Mouse (Mus musculus): ENCODE results near the gene Gm21762. TPM values are rescaled to one million over a fixed set of nuclear protein-coding genes. Genes with fewer than 3 reads are reported as not detected.
"Not testable (repeated sequence)": the region's sequence is repeated elsewhere in the genome, so short reads cannot be mapped to it uniquely, and the experiment has no call there.

The Gm21762 gene
- polyA plus RNA-seq (2016; fragmentation: Nextera tagmentation; extraction: Ambion mirVana), result not detected in 2 replicates

DNA sequence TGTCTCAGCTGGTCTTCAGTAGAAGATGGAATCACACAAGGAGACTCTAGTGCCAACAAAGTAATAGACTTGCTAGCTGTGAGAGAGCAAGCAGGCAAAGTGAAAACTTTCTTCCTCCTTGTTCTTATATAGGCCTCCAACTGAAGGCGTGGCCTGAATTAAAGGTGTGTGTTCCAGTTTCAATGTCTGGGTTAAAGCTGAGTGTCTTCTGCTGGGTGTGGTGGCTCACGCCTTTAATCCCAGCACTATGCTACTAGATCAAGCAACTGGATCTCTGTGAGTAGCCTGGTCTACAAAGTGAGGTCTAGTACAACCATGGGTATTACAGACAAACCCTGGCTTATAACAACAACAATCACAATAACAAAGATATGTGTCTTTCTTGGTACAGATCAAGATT, at the start of gene Gm21762:
Gene Gm21762, minus strand, starts transcription at position 101 of the 400 bp plus-strand sequence.
- not testable (repeated sequence) for ATAC-seq (ENCODE audit: low FRiP score, low read depth); H3K4me3 ChIP-seq; H3K27ac ChIP-seq (replicated peaks); H3K9me3 ChIP-seq; H3K4me1 ChIP-seq; H3K9ac ChIP-seq (replicated peaks); H3K36me3 ChIP-seq; H3K4me2 ChIP-seq (replicated peaks); H3K27me3 ChIP-seq
- no CpG with 5 or more reads among the region's 2 CpGs for WGBS

DNA sequence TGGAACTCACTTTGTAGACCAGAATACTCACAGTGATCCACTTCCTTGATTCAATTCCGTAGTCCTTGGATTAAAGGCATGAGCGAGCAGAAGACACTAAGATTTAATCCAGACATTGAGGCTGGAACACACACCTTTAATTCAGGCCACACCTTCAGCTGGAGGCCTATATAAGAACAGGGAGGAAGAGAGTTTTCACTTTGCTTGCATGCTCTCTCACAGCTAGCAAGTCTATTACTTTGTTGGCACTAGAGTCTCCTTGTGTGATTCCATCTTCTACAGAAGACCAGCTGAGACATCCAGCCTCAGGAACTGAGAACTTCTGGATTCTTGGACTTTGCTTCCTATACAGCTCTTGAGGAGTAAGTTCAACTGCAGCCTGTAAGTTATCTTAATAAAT, 47.1 kb upstream of the Gm21762 start, which contains the start of gene AF067061:
Gene AF067061, plus strand, starts transcription at position 245 of the 400 bp plus-strand sequence.
- ATAC-seq (ENCODE audit: low FRiP score, low read depth); H3K9me3 ChIP-seq; H3K27ac ChIP-seq (replicated peaks); H3K4me2 ChIP-seq (replicated peaks); H3K27me3 ChIP-seq; H3K4me1 ChIP-seq; H3K4me3 ChIP-seq; H3K36me3 ChIP-seq; H3K9ac ChIP-seq (replicated peaks): not testable (repeated sequence)
- WGBS, result 84% methylated on average over 2 of the region's 2 CpGs

DNA sequence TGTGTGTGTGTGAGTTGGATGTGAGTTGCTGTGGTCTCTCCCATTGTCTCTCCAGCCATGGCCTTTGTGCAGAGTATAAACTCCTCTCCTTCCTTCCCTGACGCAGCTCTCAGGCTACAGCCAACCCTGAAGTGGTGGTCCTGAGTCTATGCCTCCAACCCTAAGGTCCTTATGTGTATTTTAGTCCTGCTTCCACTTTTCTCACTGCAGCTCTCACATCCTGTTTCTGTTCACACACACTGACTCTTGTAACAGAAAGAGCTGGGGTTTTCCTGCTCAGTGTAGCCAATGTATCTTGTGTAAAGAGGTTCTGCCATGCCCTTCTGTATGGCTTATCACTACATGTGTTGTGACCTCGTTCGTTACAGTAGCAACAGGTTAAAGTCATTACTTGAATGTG, 44.0 kb upstream of the Gm21762 start:
- not testable (repeated sequence) for H3K4me3 ChIP-seq; ATAC-seq (ENCODE audit: low FRiP score, low read depth); H3K27me3 ChIP-seq; H3K4me2 ChIP-seq (replicated peaks); H3K36me3 ChIP-seq; H3K4me1 ChIP-seq; H3K9me3 ChIP-seq; H3K27ac ChIP-seq (replicated peaks); H3K9ac ChIP-seq (replicated peaks)
- WGBS, result 64% methylated on average over 3 of the region's 3 CpGs

DNA sequence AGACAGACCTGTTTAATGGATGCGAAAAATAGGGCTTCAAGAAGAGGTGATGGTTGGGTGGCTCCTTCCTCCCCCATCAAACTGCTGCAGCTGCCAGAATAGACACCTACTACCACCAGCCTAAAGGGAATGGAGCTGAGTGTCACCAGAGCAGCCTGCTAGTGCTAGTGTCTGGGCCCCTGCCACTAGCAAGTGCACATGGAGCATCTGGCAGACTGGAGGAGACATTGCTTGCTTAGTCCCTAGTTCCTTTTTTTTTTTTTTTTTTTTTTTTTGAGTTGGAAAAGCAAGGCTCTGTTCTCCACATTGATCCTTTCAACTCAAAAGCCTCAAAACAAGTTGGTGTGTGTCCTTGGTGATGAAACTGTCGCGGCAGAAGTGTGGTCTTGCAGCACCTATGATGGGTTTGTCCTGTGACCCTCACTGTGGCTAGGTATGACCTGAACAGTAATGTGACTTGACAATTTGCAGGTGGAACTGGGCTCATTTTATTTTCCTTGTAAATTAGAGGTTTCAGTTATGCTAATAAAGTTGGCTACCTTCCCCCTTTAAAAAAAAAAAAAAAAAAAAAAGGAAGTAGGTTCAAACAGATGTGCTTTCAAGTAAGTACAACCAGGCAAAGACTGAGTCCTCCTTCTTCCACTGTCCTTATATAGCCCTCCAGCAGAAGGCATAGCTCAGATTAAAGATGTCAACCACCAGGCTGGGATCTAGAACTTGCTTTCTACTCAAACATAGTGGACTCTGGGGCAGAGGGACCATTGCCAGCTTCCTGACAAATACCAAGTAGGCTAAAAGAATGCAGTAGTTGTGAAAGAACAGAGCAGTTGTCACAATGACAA, 43.3 kb upstream of the Gm21762 start:
- WGBS, result 88% methylated on average over 3 of the region's 3 CpGs
- ATAC-seq (ENCODE audit: low FRiP score, low read depth); H3K4me1 ChIP-seq: not testable (repeated sequence)

DNA sequence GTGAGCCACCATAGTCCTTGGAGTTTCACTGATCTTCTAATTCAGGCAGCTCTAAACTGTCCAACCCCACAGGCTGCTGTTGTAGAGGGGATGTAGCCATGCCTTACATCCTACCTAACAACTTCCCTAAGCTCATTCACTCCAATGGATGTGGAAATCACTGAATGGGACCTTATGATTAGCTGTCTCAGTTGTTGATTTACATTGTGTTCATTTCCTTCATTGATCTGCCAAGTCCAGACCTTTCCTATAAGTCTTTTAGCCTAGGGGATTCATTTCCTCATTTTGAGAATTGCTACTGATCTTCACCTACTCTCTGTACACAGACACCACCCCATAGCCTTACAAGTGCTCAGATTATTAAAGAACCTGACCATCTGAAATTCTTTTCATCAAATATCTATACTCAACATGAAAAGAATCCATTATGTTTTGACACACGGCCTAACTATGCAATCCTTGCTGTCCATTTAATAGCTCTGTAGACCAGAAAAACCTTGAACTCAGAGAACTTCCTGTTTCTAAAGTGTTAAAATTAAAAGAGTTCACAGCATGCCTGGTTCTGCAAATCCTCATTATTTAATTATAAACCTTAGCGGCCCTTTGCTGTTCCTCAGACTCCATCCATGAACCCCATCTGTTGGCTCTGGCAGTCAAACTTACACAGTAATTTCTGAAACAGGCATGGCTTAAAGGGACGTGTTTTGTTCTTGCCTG, 35.6 kb upstream of the Gm21762 start:
- H3K9ac ChIP-seq (replicated peaks); H3K4me3 ChIP-seq; ATAC-seq (ENCODE audit: low FRiP score, low read depth); H3K36me3 ChIP-seq; H3K27me3 ChIP-seq; H3K9me3 ChIP-seq; H3K4me1 ChIP-seq; H3K27ac ChIP-seq (replicated peaks); H3K4me2 ChIP-seq (replicated peaks): not testable (repeated sequence)
- WGBS, result 96% methylated on average over 2 of the region's 3 CpGs

More for the DNA sequence above, 43.3 kb upstream of the Gm21762 start:
- H3K27me3 ChIP-seq; H3K9me3 ChIP-seq; H3K9ac ChIP-seq (replicated peaks); H3K36me3 ChIP-seq; H3K4me3 ChIP-seq; H3K4me2 ChIP-seq (replicated peaks); H3K27ac ChIP-seq (replicated peaks): not testable (repeated sequence)

DNA sequence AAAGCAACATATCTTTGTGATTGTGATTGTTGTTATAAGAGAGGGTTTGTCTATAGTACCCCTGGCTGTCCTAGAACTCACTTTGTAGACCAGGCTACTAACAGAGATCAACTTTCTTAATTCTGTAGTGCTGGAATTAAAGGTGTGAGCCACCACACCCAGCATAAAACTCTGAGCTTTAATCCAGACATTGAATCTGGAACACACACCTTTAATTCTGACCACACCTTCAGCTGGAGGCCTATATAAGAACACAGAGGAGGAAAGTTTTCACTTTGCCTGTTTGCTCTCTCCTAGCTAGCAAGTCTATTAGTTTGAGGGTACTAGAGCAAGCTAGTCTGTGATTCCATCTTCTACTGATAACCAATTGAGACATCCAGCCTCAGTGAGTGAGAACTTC, 23.1 kb upstream of the Gm21762 start, which contains the start of gene Gm21731:
Gene Gm21731, plus strand, starts transcription at position 301 of the 400 bp plus-strand sequence.
- H3K9ac ChIP-seq (replicated peaks); H3K4me1 ChIP-seq; H3K4me2 ChIP-seq (replicated peaks); H3K9me3 ChIP-seq; H3K27me3 ChIP-seq; H3K27ac ChIP-seq (replicated peaks); H3K36me3 ChIP-seq; H3K4me3 ChIP-seq; ATAC-seq (ENCODE audit: low FRiP score, low read depth): not testable (repeated sequence)

DNA sequence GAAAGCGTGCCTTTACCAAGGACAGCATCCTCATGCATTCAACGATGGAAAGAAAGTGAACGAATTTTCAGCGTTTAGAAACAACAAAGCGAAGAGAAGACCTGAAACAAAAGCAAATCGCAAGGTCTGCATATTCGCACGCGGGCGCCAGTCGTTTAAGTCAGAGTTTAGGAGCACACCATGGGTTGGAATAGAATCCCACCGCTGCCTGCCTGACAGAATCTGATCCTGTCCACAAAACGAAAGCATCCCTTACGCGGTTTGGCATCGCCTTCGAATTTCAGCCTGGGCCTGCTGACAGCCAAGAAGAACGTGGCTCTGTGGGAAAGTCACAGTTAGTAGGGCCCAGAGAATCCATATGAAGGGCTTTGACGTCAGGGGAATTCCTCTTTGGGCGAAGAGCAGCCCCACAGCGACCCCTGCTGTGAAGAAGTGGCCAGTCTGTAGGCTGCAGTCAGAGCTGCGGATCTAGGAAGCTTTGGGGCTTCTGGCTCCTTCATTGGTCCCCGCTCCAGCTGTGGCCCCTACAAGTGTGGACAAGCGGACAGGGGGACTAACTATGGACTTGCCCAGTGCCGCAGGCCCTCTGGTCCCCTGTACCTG, 16.8 kb upstream of the Gm21762 start:
- H3K27ac ChIP-seq (replicated peaks); H3K4me2 ChIP-seq (replicated peaks); H3K4me3 ChIP-seq; H3K9me3 ChIP-seq; H3K4me1 ChIP-seq; H3K36me3 ChIP-seq; H3K9ac ChIP-seq (replicated peaks); H3K27me3 ChIP-seq; ATAC-seq (ENCODE audit: low FRiP score, low read depth): not testable (repeated sequence)
- WGBS, result 78% methylated on average over 13 of the region's 25 CpGs

DNA sequence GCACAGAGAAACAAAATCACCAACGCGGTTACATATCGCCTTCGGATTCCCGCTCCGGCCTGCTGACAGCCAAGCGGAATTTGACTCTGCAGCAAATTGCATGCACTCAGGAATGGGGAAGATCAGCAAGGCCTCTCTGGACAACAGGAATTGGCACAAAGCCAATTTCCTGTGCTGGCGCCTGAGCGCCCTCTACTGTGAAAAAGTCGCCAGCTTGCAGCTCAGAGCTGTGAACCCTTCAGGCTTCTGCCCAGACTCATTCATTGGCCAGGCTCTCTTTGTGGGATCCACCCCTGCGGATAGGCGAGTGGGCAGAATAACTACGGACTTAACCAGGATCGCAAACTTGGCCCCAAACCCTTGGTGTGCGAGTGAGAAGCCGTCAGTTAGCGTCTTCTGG, 16.1 kb upstream of the Gm21762 start:
- H3K4me3 ChIP-seq; H3K4me1 ChIP-seq; H3K36me3 ChIP-seq; H3K27me3 ChIP-seq; H3K9me3 ChIP-seq; H3K9ac ChIP-seq (replicated peaks); H3K27ac ChIP-seq (replicated peaks); H3K4me2 ChIP-seq (replicated peaks): not testable (repeated sequence)
- ATAC-seq (ENCODE audit: low FRiP score, low read depth), result peak; percentile 54; the same call in 1 of the 2 replicates
- 92% methylated on average over 17 of the region's 17 CpGs for WGBS

DNA sequence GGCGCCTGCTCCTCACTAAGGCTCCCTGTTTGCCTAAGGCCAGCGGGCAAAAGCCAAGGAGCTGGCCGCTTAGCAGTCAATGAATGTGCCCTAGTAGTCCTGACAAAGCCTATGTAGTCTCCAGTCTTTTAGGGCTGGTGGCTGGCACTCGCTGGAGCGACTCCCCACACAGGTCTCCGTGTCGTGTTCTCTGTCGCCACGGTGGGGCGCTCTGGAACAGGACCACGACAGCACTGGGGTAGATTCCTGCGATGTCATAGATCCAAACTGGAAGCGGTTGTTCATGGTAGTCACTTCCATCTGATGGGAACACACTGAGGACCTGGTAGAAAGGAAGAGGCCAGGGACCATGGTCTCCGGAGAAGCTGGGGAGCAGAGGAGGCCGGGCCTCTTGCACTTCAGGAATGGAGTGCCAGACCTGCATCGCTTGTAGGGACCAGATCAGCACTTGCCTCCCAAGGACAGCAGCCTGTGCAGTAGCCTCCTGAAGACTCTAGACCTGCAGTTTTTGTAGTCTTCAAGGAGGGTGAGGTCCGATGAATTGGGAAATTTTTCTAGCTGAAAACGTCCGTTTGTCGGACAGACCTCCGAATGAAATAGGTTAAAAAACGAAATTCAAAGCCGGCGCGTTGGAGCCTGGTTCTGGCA, 7.4 kb upstream of the Gm21762 start:
- 90% methylated on average over 16 of the region's 25 CpGs for WGBS

DNA sequence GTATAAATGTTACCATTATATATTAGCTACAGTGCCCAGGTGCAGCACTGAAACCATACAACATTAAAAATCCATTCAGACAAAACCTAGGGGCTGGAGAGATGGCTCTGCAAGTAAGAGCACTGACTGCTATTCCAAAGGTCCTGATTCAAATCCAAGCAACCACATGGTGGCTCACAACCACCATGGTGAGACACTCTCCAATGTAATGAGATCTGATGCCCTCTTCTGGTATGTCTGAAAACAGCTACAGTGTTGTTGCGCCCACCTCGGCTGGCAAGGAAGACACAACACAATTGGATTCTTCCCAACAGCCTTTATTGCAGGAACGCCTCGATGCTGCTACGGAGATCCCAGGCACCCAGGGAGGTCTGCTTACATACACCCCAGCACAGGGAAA, 5.2 kb upstream of the Gm21762 start:
- WGBS, result 89% methylated on average over 5 of the region's 5 CpGs
- not testable (repeated sequence) for H3K27ac ChIP-seq (replicated peaks); H3K27me3 ChIP-seq; H3K9ac ChIP-seq (replicated peaks); H3K4me2 ChIP-seq (replicated peaks); H3K4me3 ChIP-seq; ATAC-seq (ENCODE audit: low FRiP score, low read depth); H3K36me3 ChIP-seq; H3K4me1 ChIP-seq; H3K9me3 ChIP-seq

More for the DNA sequence above, 7.4 kb upstream of the Gm21762 start:
- H3K27me3 ChIP-seq; H3K4me3 ChIP-seq; H3K27ac ChIP-seq (replicated peaks); H3K4me2 ChIP-seq (replicated peaks); ATAC-seq (ENCODE audit: low FRiP score, low read depth); H3K9ac ChIP-seq (replicated peaks); H3K36me3 ChIP-seq; H3K4me1 ChIP-seq; H3K9me3 ChIP-seq: not testable (repeated sequence)

DNA sequence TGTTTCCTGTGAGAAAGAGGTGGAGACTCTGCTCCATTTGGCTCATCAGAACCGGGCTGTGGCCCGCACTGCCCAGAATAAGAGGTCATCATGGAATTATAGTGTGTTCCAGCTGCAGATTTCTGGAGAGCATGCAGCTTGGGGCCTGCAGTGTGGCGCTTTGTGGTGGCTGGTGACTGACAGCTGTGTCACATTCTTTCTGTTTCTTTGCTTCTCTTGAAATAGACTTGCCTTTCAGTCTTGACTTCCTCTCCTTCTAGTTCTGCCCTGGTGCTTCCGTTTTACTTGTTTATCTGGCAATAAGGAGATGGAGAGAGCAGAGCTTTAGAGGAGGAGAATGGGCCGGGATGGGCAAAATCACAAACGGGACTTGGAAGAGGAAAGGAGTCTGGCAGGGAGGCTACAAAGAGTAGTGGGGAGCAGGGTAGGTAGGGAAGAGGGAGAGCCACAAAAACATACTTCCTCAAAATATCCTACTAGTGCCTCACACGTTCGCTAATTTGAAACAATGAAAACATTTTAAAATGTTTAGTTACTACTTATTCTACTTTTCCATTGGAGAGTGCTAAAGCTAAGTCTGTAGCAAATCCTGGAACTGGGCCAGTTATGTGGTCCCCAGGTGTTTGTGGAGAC, 19.4 kb downstream of the Gm21762 start:
- H3K9ac ChIP-seq (replicated peaks); H3K4me1 ChIP-seq; H3K9me3 ChIP-seq; ATAC-seq (ENCODE audit: low FRiP score, low read depth); H3K27ac ChIP-seq (replicated peaks); H3K4me3 ChIP-seq; H3K4me2 ChIP-seq (replicated peaks); H3K36me3 ChIP-seq; H3K27me3 ChIP-seq: not testable (repeated sequence)
- 80% methylated on average over 7 of the region's 8 CpGs for WGBS
